Mouse (Mus musculus) CD8-positive naive resting alpha-beta T cell, adult 2 months (primary cell): ENCODE results near the gene Fgr.
"Not testable (repeated sequence)": the region's sequence is repeated elsewhere in the genome, so short reads cannot be mapped to it uniquely, and the experiment has no call there.

Experiments used
- DNase-seq, 2 experiments: peaks; one replicate each; pipeline ENCODE4 v3.0.0; 2022; ENCODE audit warnings: low read depth in 2 of 2, low spot score in 2 of 2

Fgr gene

GRCm38 (mm10) chr4:132983664-132984512 lies 10.0 kb downstream of the Fgr start:
- no peak for DNase-seq

- DNase-seq: no peak
Measured at GRCm38 (mm10) chr4:132988581-132989355, 14.9 kb downstream of the Fgr start.

GRCm38 (mm10) chr4:132993553-132993952 lies 19.7 kb downstream of the Fgr start:
- no peak for DNase-seq

GRCm38 (mm10) chr4:132997469-132998237 lies 23.8 kb downstream of the Fgr start:
- DNase-seq: no peak

- DNase-seq: no peak
Measured at GRCm38 (mm10) chr4:133002896-133003295, 29.0 kb downstream of the Fgr start.

GRCm38 (mm10) chr4:133003316-133004018 lies 29.6 kb downstream of the Fgr start:
- no peak for DNase-seq

GRCm38 (mm10) chr4:133005233-133005632 lies 31.3 kb downstream of the Fgr start:
- DNase-seq: peak; percentile 74 to 81

GRCm38 (mm10) chr4:133005885-133006451 lies 32.1 kb downstream of the Fgr start:
- not testable (repeated sequence) for DNase-seq

GRCm38 (mm10) chr4:133007513-133008380 lies 33.9 kb downstream of the Fgr start:
- DNase-seq: no peak

- DNase-seq: peak; percentile 41 to 63
Measured at GRCm38 (mm10) chr4:133009131-133009530, 35.2 kb downstream of the Fgr start.

- DNase-seq: no peak
Measured at GRCm38 (mm10) chr4:133009676-133010075, 35.8 kb downstream of the Fgr start.

- no peak for DNase-seq
Measured at GRCm38 (mm10) chr4:133010611-133011010, 36.7 kb downstream of the Fgr start.

- DNase-seq: peak; percentile 89 to 94
Measured at GRCm38 (mm10) chr4:133011028-133011820, 37.3 kb downstream of the Fgr start, which contains the start of gene Ahdc1. TSS of gene Ahdc1 (plus strand) at chr4:133011260.

- DNase-seq: no peak
Measured at GRCm38 (mm10) chr4:133011821-133012775, 38.2 kb downstream of the Fgr start.

GRCm38 (mm10) chr4:133012776-133013265 lies 38.9 kb downstream of the Fgr start:
- no peak for DNase-seq

GRCm38 (mm10) chr4:133013266-133013891 lies 39.5 kb downstream of the Fgr start:
- DNase-seq: no peak

GRCm38 (mm10) chr4:133014088-133014487 lies 40.2 kb downstream of the Fgr start:
- DNase-seq: no peak
